Mouse (Mus musculus) kidney, adult 18-20 months (tissue): ENCODE data around the gene Kcnh5.

Source experiments
- DNase-seq: peaks from one replicate; pipeline ENCODE4 v3.0.0; 2021

The Kcnh5 gene

GRCm38 (mm10) chr12:74951124-74952115 lies 225.7 kb downstream of the Kcnh5 start:
- no peak for DNase-seq

DNA sequence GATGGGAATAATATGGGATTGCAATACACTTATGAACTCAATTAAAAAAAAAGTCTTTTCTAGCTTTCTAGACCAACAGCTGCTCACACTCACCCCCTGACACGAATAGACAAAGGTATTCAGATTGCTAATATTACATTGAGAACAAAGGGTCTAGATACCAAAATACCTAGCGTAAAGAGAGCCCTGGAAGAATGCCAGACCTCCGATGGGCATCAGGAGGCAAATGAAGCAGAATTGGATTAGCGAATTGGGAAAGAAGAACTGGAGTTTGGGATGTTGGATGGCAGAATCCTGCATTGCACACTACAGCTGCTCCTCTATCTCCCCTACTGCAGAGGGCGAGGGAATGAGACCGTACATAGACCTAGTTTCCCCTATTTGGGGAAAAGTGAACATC lies 275.8 kb downstream of the Kcnh5 start:
- no peak for DNase-seq

DNA sequence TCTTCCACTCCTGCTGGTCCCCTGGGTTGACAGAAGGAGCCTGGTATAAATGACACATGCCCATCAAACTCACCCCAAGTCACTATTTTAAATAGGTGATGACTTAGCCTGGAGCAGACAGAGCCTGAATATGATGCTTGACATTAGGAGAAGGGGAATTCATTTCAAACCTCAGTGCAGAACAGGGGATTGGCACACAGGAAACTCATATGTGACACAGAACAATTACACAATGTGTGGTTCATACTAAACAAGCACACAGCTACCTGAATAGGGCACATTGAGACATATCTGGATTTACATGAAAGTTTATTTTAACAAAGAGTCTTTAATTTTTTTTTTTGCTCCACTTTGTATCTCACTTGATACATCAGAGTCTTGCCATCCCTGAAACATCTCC lies 276.4 kb downstream of the Kcnh5 start:
- DNase-seq = no peak

DNA sequence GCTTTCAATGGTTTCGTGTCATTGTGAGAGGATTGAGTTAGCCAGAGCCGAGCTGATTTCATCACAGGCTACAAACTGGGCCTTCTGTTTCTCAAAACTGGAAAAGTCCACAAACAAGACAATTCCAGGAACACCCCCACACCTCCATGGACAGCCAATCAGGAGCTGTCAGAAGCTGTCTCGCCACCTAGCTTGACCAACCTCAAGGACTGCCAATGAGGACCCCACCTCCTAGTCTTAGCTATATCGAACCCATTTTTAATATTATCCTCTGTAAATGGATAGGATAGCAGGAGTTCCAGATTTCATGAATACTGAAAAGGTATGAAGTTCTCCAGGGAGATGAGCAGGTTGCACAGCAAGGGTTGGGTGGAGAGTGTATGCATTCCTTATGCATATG lies 278.1 kb downstream of the Kcnh5 start:
- DNase-seq = no peak

- DNase-seq = no peak
These were observed 278.9 kb downstream of the Kcnh5 start for GRCm38 (mm10) chr12:74898211-74898610.

DNA sequence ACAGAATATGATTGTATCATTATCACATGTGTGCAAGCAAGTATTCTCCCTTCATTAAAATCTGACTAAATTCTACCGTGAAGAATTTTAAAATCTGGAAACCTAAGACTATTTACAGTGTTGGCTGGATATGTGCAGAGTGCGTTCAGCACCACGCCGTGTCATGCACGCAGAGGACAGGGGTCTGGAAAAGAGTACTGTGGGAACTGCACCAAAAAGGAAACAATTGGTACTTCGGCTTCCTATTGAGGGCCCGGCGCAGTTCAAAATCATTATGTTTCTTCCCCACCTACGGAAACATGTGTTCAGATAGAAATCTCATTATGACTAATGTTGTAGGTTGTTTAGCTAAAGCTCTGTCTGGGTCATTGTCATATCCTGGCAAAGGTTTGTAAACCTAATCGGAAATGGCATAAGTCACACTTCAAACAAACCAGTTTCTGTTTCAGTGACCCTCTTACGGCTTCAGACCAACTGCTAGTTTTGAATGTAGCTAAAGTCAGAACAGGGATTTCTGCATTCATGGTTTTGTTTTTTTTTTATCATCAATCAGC lies 282.2 kb downstream of the Kcnh5 start:
- no peak for DNase-seq

- DNase-seq = no peak
These were observed 287.7 kb downstream of the Kcnh5 start for GRCm38 (mm10) chr12:74889419-74889818.

- DNase-seq = no peak
These were observed 290.1 kb downstream of the Kcnh5 start for GRCm38 (mm10) chr12:74887064-74887463.

GRCm38 (mm10) chr12:74881344-74881743 lies 295.8 kb downstream of the Kcnh5 start:
- DNase-seq = no peak

- no peak for DNase-seq
These were observed 321.5 kb downstream of the Kcnh5 start for GRCm38 (mm10) chr12:74855666-74856065.

DNA sequence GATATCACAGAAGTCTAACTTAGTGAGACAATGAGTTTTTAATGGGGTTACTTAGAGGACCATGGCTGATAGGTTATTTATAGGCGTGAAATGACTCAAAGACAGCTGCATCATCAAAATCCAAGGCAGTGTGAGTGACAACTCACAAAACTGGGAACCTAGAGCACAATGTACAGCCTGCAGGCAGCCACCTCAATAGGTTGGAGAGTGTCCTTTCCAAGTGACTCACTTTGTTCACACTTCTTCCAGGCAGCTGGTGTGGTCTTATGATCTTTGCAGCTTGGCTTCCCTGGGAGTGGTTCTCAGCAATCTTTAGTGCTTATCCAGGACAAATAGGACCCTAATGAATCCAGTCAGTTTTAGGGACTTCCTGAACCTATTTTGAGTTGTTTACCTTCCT lies 322.9 kb downstream of the Kcnh5 start:
- DNase-seq = no peak

- no peak for DNase-seq
These were observed 326.8 kb downstream of the Kcnh5 start for GRCm38 (mm10) chr12:74850323-74850722.

GRCm38 (mm10) chr12:74849912-74850311 lies 327.2 kb downstream of the Kcnh5 start:
- DNase-seq = no peak

GRCm38 (mm10) chr12:74848611-74849347 lies 328.4 kb downstream of the Kcnh5 start:
- DNase-seq = no peak
